Mouse (Mus musculus) stomach, embryonic 16.5 days (tissue): ENCODE data around the gene Ccnq. TPM values are rescaled to one million over a fixed set of nuclear protein-coding genes. Genes with fewer than 3 reads are reported as not detected.

Source experiments
- microRNA-seq: library from miRNA; unstranded; fragments of <30 nt; microRNA quantifications from one replicate; pipeline ENCODE4, GENCODE M21; 2016
- polyA plus RNA-seq: library from polyadenylated mRNA; unstranded; fragments of >200 nt; fragmentation: Nextera tagmentation; extraction: Ambion mirVana; gene quantifications from 2 replicates; pipeline ENCODE4 v1.2.1, GENCODE M21; 2015

Ccnq gene
- polyA plus RNA-seq, 1 experiment from 2014 or later = 32.4 TPM

Small RNA genes lying within 50 kb of the gene (microRNA-seq; reads per million reads assigned to microRNA genes)
- not detected for gene Gm23840

Other genes starting within 250 kb of the Ccnq start
- gene Sebox, start 248.3 kb downstream of the Ccnq start, polyA plus RNA-seq = 0.13 TPM in 1 of 2 replicates, not detected in the other
- gene Tmem199, start 239.6 kb downstream of the Ccnq start, polyA plus RNA-seq = 38.9 and 43.1 TPM in 2 replicates
- 131 and 136 TPM in 2 replicates for gene Poldip2, start 239.5 kb downstream of the Ccnq start, polyA plus RNA-seq
- 76.2 and 84.1 TPM in 2 replicates for gene Tnfaip1, start 215.4 kb downstream of the Ccnq start, polyA plus RNA-seq
- gene Ift20, start 215.4 kb downstream of the Ccnq start, polyA plus RNA-seq = 136 and 157 TPM in 2 replicates
- 213 and 223 TPM in 2 replicates for gene Tmem97, start 201.0 kb downstream of the Ccnq start, polyA plus RNA-seq
- 9.7 and 10.7 TPM in 2 replicates for gene Nlk, start 54.4 kb downstream of the Ccnq start, polyA plus RNA-seq
- 16.6 and 20.0 TPM in 2 replicates for gene Lyrm9, start 74.9 kb upstream of the Ccnq start, polyA plus RNA-seq
- gene Nos2, start 169.1 kb upstream of the Ccnq start, polyA plus RNA-seq = 1.3 and 1.6 TPM in 2 replicates
- 84.2 and 104 TPM in 2 replicates for gene Lgals9, start 233.2 kb upstream of the Ccnq start, polyA plus RNA-seq